Mouse (Mus musculus) urinary bladder, postnatal 10 days (tissue): ENCODE measurements around the gene Dtx2.
"Not testable (repeated sequence)": the region's sequence is repeated elsewhere in the genome, so short reads cannot be mapped to it uniquely, and the experiment has no call there.

Experiments
- DNase-seq: peaks from one replicate; pipeline ENCODE4 v3.0.0; 2022; ENCODE audit warnings: low spot score

Gene Dtx2

GRCm38 (mm10) chr5:136066404-136067148 lies 72.0 kb downstream of the Dtx2 start:
- DNase-seq, result not testable (repeated sequence)

DNA sequence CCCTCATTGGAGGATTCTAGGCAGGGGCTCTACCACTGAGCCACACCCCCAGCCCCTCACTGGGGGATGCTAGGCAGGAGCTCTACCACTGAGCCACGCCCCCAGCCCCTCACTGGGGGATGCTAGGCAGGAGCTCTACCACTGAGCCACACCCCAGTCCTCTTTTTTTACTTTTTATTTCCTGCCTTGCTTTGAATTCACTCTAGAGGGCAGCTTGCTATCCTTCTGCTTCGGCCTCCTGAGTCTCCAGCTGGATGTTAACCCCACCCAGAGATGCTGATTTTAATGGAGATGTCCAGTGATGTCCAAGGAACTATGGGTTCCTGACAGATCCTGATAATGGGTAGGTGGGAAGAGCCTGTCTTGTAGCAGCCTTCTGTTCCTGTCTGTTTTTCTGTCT lies 74.8 kb downstream of the Dtx2 start:
- DNase-seq, result no peak

GRCm38 (mm10) chr5:136073051-136073450 lies 78.5 kb downstream of the Dtx2 start:
- no peak for DNase-seq

DNA sequence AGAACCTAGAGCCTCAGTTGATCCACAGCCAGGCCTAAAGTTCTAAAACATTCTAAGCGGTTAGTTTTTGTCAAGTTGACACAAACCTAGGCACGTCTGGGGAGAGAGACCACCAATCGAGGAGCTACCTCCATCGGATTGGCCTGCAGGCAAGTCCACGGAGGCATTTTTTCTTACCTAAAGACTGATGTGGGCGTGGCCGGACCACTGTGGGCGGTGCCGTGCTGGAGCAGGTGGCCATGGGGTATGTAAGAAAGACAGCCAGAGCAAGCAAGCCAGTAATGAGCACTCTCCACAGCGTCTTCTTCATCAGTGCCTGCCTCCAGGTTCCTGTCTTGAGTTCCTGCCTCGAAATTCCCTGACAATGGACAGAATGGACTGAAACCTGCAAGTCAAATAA lies 78.9 kb downstream of the Dtx2 start:
- no peak for DNase-seq

DNA sequence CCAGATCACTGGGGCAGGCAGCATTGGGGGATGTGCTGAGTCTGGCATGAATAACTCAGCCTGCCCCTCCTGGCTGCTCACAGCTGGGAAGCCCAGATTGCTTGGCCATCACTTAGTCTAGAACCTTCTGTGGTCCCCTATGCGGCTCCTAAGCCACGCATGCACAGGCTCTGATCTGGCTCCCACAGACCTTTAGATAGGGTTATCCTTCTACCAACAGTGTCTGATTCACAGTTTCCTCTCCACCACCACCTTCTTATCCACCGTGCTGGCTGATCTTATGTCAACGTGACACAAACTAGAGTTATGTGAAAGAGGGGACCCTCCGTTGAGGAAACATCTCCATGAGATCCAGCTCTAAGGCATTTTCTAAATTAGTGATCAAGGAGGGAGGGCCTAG lies 80.5 kb downstream of the Dtx2 start:
- DNase-seq, result no peak

DNA sequence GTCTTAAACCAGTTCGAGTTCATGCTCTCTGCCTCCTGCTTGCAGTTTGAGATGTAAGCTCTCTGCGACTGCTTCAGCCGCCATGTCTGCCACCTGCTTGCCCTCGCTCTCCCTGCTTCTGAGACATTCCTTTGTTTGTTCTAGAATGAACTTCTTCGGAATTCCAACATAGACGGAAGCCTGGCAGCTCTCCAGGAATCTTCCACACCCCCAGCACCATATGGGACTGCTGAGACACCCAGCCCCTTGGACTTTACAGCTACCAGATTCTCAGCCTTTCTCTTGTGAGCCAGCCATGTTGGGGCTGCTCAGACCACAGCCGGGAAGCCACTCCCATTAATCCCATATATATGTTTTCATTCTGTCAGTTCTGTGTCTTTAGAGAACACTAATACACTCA lies 81.7 kb downstream of the Dtx2 start:
- no peak for DNase-seq

- DNase-seq, result no peak
Observed at GRCm38 (mm10) chr5:136077001-136077550, 82.5 kb downstream of the Dtx2 start.

DNA sequence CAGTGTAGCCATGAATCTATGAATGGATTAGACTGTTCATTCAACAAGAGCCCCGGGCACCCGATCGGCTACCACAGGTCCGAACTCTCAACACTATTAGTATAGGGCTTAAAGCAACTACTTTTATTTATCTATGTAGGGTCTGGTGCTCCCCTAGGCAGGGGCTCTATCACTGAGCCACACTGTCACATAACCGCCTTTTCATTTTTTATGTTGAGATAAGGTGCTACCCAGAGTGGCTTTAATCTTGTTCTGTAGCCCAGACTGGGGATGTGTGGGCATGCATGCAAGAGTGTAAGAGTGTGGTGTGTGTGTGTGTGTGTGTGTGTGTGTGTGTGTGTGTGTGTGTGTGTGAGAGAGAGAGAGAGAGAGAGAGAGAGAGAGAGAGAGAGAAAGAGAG lies 83.5 kb downstream of the Dtx2 start:
- DNase-seq, result no peak

- DNase-seq, result no peak
Observed at GRCm38 (mm10) chr5:136082345-136082744, 87.7 kb downstream of the Dtx2 start.
